Mouse (Mus musculus) lung, adult 2 months (tissue): ENCODE results near the gene Prmt1.

Source experiments
- CTCF ChIP-seq: fragments of 200-500 bp; IDR thresholded peaks from 2 replicates; pipeline ENCODE4 v1.5.1; 2011; ENCODE audit warnings: mild to moderate bottlenecking, low read length, control low read depth; ENCODE audit not compliant: insufficient read depth
- POLR2A ChIP-seq: fragments of 200-500 bp; IDR thresholded peaks from 2 replicates; pipeline ENCODE4 v1.6.1; 2011; ENCODE audit warnings: low read depth, mild to moderate bottlenecking, control low read depth, low read length, borderline replicate concordance; ENCODE audit errors: extremely low read depth

DNA sequence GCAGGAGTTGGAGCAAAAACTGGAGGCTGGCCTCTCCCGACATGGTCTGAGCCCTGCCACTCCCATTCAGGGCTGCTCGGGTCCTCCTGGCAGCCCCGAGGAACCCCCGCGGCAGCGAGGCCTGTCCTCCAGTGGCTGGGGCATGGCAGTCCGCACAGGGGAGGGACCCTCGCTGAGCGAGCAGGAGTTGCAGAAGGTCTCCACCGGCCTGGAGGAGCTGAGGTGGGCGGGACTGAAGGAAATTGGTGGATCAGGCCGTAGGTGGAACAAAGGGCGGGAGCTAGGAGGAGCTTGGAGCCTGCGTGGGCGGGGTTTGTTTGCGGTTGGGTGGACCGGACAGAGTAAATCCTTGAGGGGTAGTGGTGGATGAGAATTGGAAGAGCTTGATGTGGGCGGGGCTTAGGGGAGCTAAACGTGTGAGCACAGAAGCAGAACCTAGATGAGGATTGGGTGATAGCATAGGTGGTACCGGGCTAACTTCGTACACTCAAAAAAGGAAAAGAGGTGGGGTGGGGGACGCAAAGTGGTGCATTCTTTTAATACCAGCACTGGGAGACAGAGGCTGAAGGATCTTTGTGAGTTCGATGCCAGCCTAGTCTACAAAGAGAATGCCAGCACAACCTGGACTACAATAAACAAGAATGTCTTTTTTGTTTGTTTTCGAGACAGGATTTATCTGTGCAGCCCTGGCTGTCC, 33.6 kb downstream of the Prmt1 start:
- TF ChIP-seq CTCF (no peak), POLR2A (peak; percentile 71; the same call in 1 of the 2 replicates)
